17 mouse cellular contexts compared by ENCODE assay signal in the genomic region with DNA sequence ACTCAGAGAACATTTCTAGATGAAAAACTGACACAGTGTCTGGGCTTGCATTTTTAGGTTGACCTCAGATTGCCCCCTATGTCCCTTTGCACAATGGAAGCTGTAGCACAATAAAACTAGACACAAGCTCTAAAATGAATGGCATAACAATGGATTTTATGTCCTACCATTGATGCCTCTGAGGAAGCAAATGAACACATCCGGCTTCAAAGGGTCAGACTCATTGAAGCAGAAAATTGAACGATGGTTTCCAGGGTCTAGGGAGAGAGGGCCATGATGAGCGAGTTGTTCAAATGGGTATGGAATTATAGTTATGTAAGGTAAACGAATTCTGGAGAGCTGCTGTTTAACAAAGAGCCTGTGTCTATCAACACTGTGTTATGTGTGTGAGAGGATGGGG.
DNase-seq lines count a peak whose midpoint lies in the region; ATAC-seq lines count a peak whose summit lies in the region.
"Had no signal": no experiment of that assay in that cellular context is flagged by ENCODE, and none has a peak within 500 bp of the region (broad histone marks: within the 10 kb centered on the region; RNA-seq: fewer than 3 reads in every experiment).

No protein-coding gene starts in this region.

- no peak for ATAC-seq in erythroid progenitor cell, adult 5-6 weeks (replicated peaks; ENCODE audit: low FRiP score, poor library complexity, severe bottlenecking)
- ATAC-seq: forebrain, embryonic 15.5 days; intestine, postnatal 0 days; Patski had no signal

- DNase-seq in embryo, embryonic 10 days (ENCODE audit: low spot score), result peak; percentile 32
- DNase-seq in embryo, embryonic 11 days, result no peak
- DNase-seq in embryo, embryonic 9.5 days (ENCODE audit: extremely low spot score), result peak; percentile 6
- peak; percentile 90 for DNase-seq in retina, postnatal 1 day
- no peak for DNase-seq in frontal cortex, postnatal 10 days (ENCODE audit: low spot score in 2 of 2)
- DNase-seq: adrenal gland, postnatal 10 days; adrenal gland, postnatal 36 days; cerebellum, adult 18-20 months; cerebellum, adult 9-10 months; cerebellum, postnatal 14 days; gastrocnemius, postnatal 10 days; gastrocnemius, postnatal 36 days; heart, adult 2 months had no signal

Comparison
In these comparisons a context has a peak if more than half of its experiments do, and no peak if none do; other contexts are left out.
1. DNase-seq: peak in embryo, embryonic 10 days (single experiment), embryo, embryonic 9.5 days (single experiment) and retina, postnatal 1 day (single experiment); none in embryo, embryonic 11 days (single experiment) and frontal cortex, postnatal 10 days (0 of 2).